Mouse (Mus musculus): ENCODE measurements at regions not wholly inside any gene's neighbourhood (a gene's known extent, or its start where the extent isn't known, plus 50 kb on each side); places are given as distances from the start of the nearest gene placed in this dataset.

DNA sequence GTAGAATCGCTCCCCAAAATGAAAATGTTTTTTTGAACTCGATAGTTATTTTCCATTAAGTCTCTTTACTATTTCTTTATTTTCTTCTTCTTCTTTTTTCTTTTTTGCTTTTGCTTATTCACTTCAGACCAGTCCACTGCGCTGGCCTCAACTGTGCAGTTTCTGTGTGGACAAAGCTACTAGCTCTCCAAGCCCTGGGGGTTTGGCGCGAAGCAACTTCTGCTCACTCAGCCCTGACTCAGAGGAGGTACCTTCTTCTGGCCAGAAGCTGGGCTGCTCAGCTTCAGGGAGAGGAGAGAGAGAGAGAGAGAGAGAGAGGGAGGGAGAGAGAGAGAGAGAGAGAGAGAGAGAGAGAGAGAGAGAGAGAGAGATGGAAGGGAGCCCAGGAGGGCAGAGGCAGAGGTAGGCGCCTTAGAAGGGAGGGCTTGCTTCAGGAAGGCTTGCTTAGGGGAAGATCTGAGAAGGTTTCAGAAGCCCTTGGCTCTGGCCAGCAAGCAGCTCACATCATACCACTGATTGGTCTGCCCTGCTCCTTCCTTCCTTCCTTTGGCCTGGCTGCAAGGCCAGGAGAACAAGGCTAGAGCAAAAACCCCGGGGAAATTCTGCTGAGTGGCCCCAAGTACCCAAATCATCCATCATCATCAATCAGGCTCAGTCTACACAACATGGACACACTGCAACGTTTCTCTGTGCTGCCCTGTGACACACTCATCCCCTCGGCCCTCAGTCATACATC, 160.5 kb upstream of the Sox9 start:
- Histone ChIP-seq H3K36me3 (ENCODE audit: control insufficient read depth, insufficient read depth) (no peaks in the 10 kb centered on the region), H3K4me3 (ENCODE audit: low read depth, low read length) (no peak overlapping the region), H3K4me2 (ENCODE audit: low read depth, low read length) (no peak overlapping the region), H3K9me3 (replicated peaks; ENCODE audit: control insufficient read depth, low read length) (no peaks in the 10 kb centered on the region), H3K9ac (ENCODE audit: low read depth, low read length) (no peak overlapping the region), H3K4me1 (ENCODE audit: control insufficient read depth, low read depth, low read length) (no peaks in the 10 kb centered on the region), H3K27ac (ENCODE audit: low read length) (no peak overlapping the region), H3K27me3 (ENCODE audit: control insufficient read depth, insufficient read depth, low read depth, low read length) (no peaks in the 10 kb centered on the region)
- ATAC-seq (ENCODE audit: low read depth): no peak
- 41% methylated on average over 9 of the region's 9 CpGs for WGBS (ENCODE audit: insufficient replicate concordance)

DNA sequence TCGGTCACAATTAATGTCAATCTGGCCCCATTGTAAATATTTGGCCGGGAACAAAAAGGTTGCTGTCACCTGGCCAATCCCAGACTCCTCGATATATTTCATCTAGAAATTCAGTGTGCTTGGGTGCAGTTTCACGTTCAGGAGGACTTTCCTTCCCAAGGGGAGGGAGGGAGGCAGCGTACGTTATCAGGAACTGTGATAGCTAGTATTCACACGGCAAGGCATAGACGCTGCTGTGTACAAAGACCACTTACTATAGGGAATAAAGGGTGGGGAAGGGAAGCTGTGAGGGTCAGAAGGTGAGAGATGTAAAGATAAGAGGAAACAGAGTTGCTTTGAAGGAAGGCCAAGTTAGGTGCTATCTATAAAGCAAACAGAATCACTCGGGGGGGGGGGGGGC, 132.7 kb upstream of the Sox9 start:
- no peaks in the 10 kb centered on the region for H3K9me3 ChIP-seq (replicated peaks; ENCODE audit: control insufficient read depth, low read length)
- H3K36me3 ChIP-seq (ENCODE audit: control insufficient read depth, insufficient read depth): no peaks in the 10 kb centered on the region
- 58% methylated on average over 9 of the region's 9 CpGs for WGBS (ENCODE audit: insufficient replicate concordance)
- H3K27ac ChIP-seq (ENCODE audit: low read length): no peak overlapping the region
- ATAC-seq (ENCODE audit: low read depth): no peak
- H3K27me3 ChIP-seq (ENCODE audit: control insufficient read depth, insufficient read depth, low read depth, low read length): no peaks in the 10 kb centered on the region
- no peak overlapping the region for H3K4me2 ChIP-seq (ENCODE audit: low read depth, low read length)
- no peak overlapping the region for H3K9ac ChIP-seq (ENCODE audit: low read depth, low read length)
- H3K4me1 ChIP-seq (ENCODE audit: control insufficient read depth, low read depth, low read length): no peaks in the 10 kb centered on the region
- H3K4me3 ChIP-seq (ENCODE audit: low read depth, low read length): no peak overlapping the region

- no peak overlapping the region for H3K4me3 ChIP-seq (ENCODE audit: low read depth, low read length)
- no peaks in the 10 kb centered on the region for H3K36me3 ChIP-seq (ENCODE audit: control insufficient read depth, insufficient read depth)
- H3K27me3 ChIP-seq (ENCODE audit: control insufficient read depth, insufficient read depth, low read depth, low read length): no peaks in the 10 kb centered on the region
- 59% methylated on average over 11 of the region's 11 CpGs for WGBS (ENCODE audit: insufficient replicate concordance)
- H3K9ac ChIP-seq (ENCODE audit: low read depth, low read length): no peak overlapping the region
- H3K4me1 ChIP-seq (ENCODE audit: control insufficient read depth, low read depth, low read length): no peaks in the 10 kb centered on the region
- H3K4me2 ChIP-seq (ENCODE audit: low read depth, low read length): no peak overlapping the region
- no peak overlapping the region for H3K27ac ChIP-seq (ENCODE audit: low read length)
- ATAC-seq (ENCODE audit: low read depth): no peak
- H3K9me3 ChIP-seq (replicated peaks; ENCODE audit: control insufficient read depth, low read length): no peaks in the 10 kb centered on the region
Observed at GRCm38 (mm10) chr11:112657410-112658159, 124.4 kb upstream of the Sox9 start.

- no peak overlapping the region for H3K4me2 ChIP-seq (ENCODE audit: low read depth, low read length)
- no peak overlapping the region for H3K27ac ChIP-seq (ENCODE audit: low read length)
- ATAC-seq (ENCODE audit: low read depth): no peak
- no peaks in the 10 kb centered on the region for H3K9me3 ChIP-seq (replicated peaks; ENCODE audit: control insufficient read depth, low read length)
- no peak overlapping the region for H3K9ac ChIP-seq (ENCODE audit: low read depth, low read length)
- H3K36me3 ChIP-seq (ENCODE audit: control insufficient read depth, insufficient read depth): no peaks in the 10 kb centered on the region
- H3K4me1 ChIP-seq (ENCODE audit: control insufficient read depth, low read depth, low read length): no peaks in the 10 kb centered on the region
- 42% methylated on average over 3 of the region's 3 CpGs for WGBS (ENCODE audit: insufficient replicate concordance)
- no peaks in the 10 kb centered on the region for H3K27me3 ChIP-seq (ENCODE audit: control insufficient read depth, insufficient read depth, low read depth, low read length)
- H3K4me3 ChIP-seq (ENCODE audit: low read depth, low read length): no peak overlapping the region
Observed at GRCm38 (mm10) chr11:112659911-112660310, 122.1 kb upstream of the Sox9 start.

GRCm38 (mm10) chr11:112661426-112661825, 120.6 kb upstream of the Sox9 start:
- no peak overlapping the region for H3K27ac ChIP-seq (ENCODE audit: low read length)
- ATAC-seq (ENCODE audit: low read depth): no peak
- no peak overlapping the region for H3K4me3 ChIP-seq (ENCODE audit: low read depth, low read length)
- H3K9ac ChIP-seq (ENCODE audit: low read depth, low read length): no peak overlapping the region
- no peaks in the 10 kb centered on the region for H3K27me3 ChIP-seq (ENCODE audit: control insufficient read depth, insufficient read depth, low read depth, low read length)
- H3K4me1 ChIP-seq (ENCODE audit: control insufficient read depth, low read depth, low read length): no peaks in the 10 kb centered on the region
- H3K9me3 ChIP-seq (replicated peaks; ENCODE audit: control insufficient read depth, low read length): no peaks in the 10 kb centered on the region
- no peak overlapping the region for H3K4me2 ChIP-seq (ENCODE audit: low read depth, low read length)
- H3K36me3 ChIP-seq (ENCODE audit: control insufficient read depth, insufficient read depth): no peaks in the 10 kb centered on the region
- 61% methylated on average over 7 of the region's 7 CpGs for WGBS (ENCODE audit: insufficient replicate concordance)

DNA sequence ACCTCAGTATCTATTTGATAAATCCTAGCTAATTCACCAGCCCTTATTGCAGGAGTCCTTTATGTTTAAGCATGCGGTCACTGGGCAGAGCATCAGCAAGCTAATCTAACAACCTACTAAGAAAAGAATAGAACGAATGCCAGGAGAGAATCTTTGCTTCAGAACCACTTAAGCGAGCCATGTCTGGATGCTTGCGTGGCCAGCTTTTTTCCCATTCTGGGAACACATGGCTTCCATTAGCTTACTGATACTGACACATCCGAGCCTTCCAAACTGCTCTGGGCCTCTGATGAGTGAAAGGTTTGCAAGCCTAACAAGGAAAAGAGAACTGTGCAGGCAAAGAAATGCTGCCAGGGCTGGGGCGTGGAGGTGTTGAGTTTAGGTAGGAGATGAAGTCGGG, 114.7 kb upstream of the Sox9 start:
- no peak for ATAC-seq (ENCODE audit: low read depth)
- H3K4me3 ChIP-seq (ENCODE audit: low read depth, low read length): no peak overlapping the region
- no peaks in the 10 kb centered on the region for H3K27me3 ChIP-seq (ENCODE audit: control insufficient read depth, insufficient read depth, low read depth, low read length)
- no peak overlapping the region for H3K9ac ChIP-seq (ENCODE audit: low read depth, low read length)
- 66% methylated on average over 7 of the region's 7 CpGs for WGBS (ENCODE audit: insufficient replicate concordance)
- H3K4me2 ChIP-seq (ENCODE audit: low read depth, low read length): no peak overlapping the region
- H3K36me3 ChIP-seq (ENCODE audit: control insufficient read depth, insufficient read depth): no peaks in the 10 kb centered on the region
- no peaks in the 10 kb centered on the region for H3K9me3 ChIP-seq (replicated peaks; ENCODE audit: control insufficient read depth, low read length)
- H3K4me1 ChIP-seq (ENCODE audit: control insufficient read depth, low read depth, low read length): no peaks in the 10 kb centered on the region
- no peak overlapping the region for H3K27ac ChIP-seq (ENCODE audit: low read length)

- Histone ChIP-seq H3K9me3 (replicated peaks; ENCODE audit: control insufficient read depth, low read length) (no peaks in the 10 kb centered on the region), H3K36me3 (ENCODE audit: control insufficient read depth, insufficient read depth) (no peaks in the 10 kb centered on the region), H3K4me2 (ENCODE audit: low read depth, low read length) (no peak overlapping the region), H3K27ac (ENCODE audit: low read length) (no peak overlapping the region), H3K27me3 (ENCODE audit: control insufficient read depth, insufficient read depth, low read depth, low read length) (no peaks in the 10 kb centered on the region), H3K4me3 (ENCODE audit: low read depth, low read length) (no peak overlapping the region), H3K4me1 (ENCODE audit: control insufficient read depth, low read depth, low read length) (no peaks in the 10 kb centered on the region), H3K9ac (ENCODE audit: low read depth, low read length) (no peak overlapping the region)
- ATAC-seq (ENCODE audit: low read depth): no peak
- 61% methylated on average over 4 of the region's 4 CpGs for WGBS (ENCODE audit: insufficient replicate concordance)
Observed at GRCm38 (mm10) chr11:112672086-112672485, 109.9 kb upstream of the Sox9 start.

DNA sequence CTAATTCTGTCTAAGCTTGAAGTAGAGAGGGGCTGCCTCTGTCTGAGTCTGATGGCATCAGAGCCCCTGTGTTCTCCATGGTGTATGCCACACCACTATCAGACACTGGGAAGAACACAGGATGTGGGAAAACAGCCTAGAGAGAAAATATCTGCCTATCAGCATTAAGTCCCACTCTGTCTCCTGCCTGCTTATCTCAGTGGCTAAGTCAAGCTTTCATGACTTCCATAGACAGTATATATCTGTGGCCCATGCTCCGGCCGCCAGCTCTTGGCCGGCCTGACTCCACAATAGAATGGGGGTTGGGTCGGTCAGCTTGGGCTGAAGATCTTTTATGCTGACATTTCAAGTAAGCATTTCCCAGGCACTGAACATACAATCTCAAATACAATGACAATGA, 92.0 kb upstream of the Sox9 start:
- WGBS (ENCODE audit: insufficient replicate concordance): 55% methylated on average over 4 of the region's 4 CpGs
- no peak overlapping the region for H3K4me3 ChIP-seq (ENCODE audit: low read depth, low read length)
- H3K27me3 ChIP-seq (ENCODE audit: control insufficient read depth, insufficient read depth, low read depth, low read length): no peaks in the 10 kb centered on the region
- no peak for ATAC-seq (ENCODE audit: low read depth)
- no peak overlapping the region for H3K27ac ChIP-seq (ENCODE audit: low read length)
- H3K4me1 ChIP-seq (ENCODE audit: control insufficient read depth, low read depth, low read length): no peaks in the 10 kb centered on the region
- no peaks in the 10 kb centered on the region for H3K36me3 ChIP-seq (ENCODE audit: control insufficient read depth, insufficient read depth)
- no peak overlapping the region for H3K4me2 ChIP-seq (ENCODE audit: low read depth, low read length)
- H3K9ac ChIP-seq (ENCODE audit: low read depth, low read length): no peak overlapping the region
- no peaks in the 10 kb centered on the region for H3K9me3 ChIP-seq (replicated peaks; ENCODE audit: control insufficient read depth, low read length)

GRCm38 (mm10) chr11:112706091-112706490, 75.9 kb upstream of the Sox9 start:
- Histone ChIP-seq H3K4me2 (ENCODE audit: low read depth, low read length) (no peak overlapping the region), H3K36me3 (ENCODE audit: control insufficient read depth, insufficient read depth) (no peaks in the 10 kb centered on the region), H3K9ac (ENCODE audit: low read depth, low read length) (no peak overlapping the region), H3K9me3 (replicated peaks; ENCODE audit: control insufficient read depth, low read length) (no peaks in the 10 kb centered on the region), H3K4me3 (ENCODE audit: low read depth, low read length) (no peak overlapping the region), H3K4me1 (ENCODE audit: control insufficient read depth, low read depth, low read length) (no peaks in the 10 kb centered on the region), H3K27ac (ENCODE audit: low read length) (no peak overlapping the region), H3K27me3 (ENCODE audit: control insufficient read depth, insufficient read depth, low read depth, low read length) (no peaks in the 10 kb centered on the region)
- no peak for ATAC-seq (ENCODE audit: low read depth)
- 68% methylated on average over 10 of the region's 10 CpGs for WGBS (ENCODE audit: insufficient replicate concordance)
